Mouse (Mus musculus): ENCODE measurements at regions not wholly inside any gene's neighbourhood (a gene's known extent, or its start where the extent isn't known, plus 50 kb on each side); places are given as distances from the start of the nearest gene placed in this dataset.

DNA sequence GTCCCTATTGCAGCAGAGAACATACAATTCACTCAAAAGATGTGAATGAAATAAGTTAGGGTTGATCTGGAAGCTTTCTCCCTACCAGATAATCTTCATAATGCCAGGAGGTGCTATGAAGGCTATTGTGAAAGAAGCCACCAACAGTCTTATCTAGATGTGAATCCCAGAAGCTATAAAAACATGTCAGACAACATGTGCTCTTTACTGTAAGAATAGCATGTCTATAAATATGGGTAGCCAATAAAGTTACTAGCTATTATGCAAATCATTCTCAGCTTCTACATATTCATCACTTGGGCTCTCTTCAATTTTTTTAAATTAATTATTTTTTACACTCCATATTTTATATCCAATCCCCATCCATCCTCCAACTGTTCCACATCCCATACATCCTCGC is 434.1 kb upstream of the Zfp960 start:
- Histone ChIP-seq H3K4me3 (ENCODE audit: insufficient read depth, poor library complexity, severe bottlenecking) (no peak overlapping the region), H3K36me3 (ENCODE audit: control insufficient read depth, insufficient read depth) (no peaks in the 10 kb centered on the region), H3K79me3 (ENCODE audit: low read depth) (no peaks in the 10 kb centered on the region), H3K79me2 (ENCODE audit: control insufficient read depth, insufficient read depth) (no peaks in the 10 kb centered on the region), H3ac (ENCODE audit: control insufficient read depth, insufficient read length, low read depth) (no peak overlapping the region), H3K27me3 (ENCODE audit: control insufficient read depth, insufficient read depth, insufficient read length) (no peaks in the 10 kb centered on the region)
- TF ChIP-seq CTCF (IDR thresholded peaks at IDR 0.05; ENCODE audit: control insufficient read depth, insufficient read depth, insufficient read length) (no peak), CEBPB (IDR thresholded peaks at IDR 0.05; ENCODE audit: low read depth) (no peak), USF1 (IDR thresholded peaks at IDR 0.05; ENCODE audit: low read depth) (no peak), MYOG (IDR thresholded peaks at IDR 0.05; ENCODE audit: control insufficient read depth, extremely low read depth, insufficient read length) (no peak), FOSL1 (IDR thresholded peaks at IDR 0.05; ENCODE audit: insufficient read depth, low read length, poor library complexity, severe bottlenecking) (no peak), MAX (IDR thresholded peaks at IDR 0.05) (no peak), MYOD1 (IDR thresholded peaks at IDR 0.05; ENCODE audit: control insufficient read depth, insufficient read length, low read depth) (no peak)

DNA sequence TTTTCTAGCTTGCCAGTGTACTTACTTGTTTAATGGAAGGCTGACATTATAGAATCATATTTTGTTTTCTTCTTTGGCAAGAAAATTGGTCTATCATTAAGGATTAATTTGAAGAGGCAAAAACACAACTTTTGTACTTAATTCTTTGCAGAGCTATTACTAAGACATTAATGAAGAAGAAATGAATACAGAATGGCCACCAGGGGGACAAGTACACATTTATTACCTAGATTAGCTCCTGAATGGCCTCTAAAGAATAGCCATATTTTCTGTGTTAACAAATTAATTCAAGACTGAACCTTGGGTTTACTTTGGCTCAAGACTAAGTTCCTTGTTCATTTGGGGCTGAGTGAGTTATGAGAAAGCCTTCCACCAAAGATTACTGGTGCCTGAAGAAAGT is 430.5 kb upstream of the Zfp960 start:
- Histone ChIP-seq H3K79me2 (ENCODE audit: control insufficient read depth, insufficient read depth) (no peaks in the 10 kb centered on the region), H3K27me3 (ENCODE audit: control insufficient read depth, insufficient read depth, insufficient read length) (no peaks in the 10 kb centered on the region), H3ac (ENCODE audit: control insufficient read depth, insufficient read length, low read depth) (no peak overlapping the region), H3K79me3 (ENCODE audit: low read depth) (no peaks in the 10 kb centered on the region), H3K36me3 (ENCODE audit: control insufficient read depth, insufficient read depth) (no peaks in the 10 kb centered on the region), H3K4me3 (ENCODE audit: insufficient read depth, poor library complexity, severe bottlenecking) (no peak overlapping the region)
- TF ChIP-seq FOSL1 (IDR thresholded peaks at IDR 0.05; ENCODE audit: insufficient read depth, low read length, poor library complexity, severe bottlenecking): no peak
- no peak for TF ChIP-seq USF1 (IDR thresholded peaks at IDR 0.05; ENCODE audit: low read depth)
- no peak for TF ChIP-seq CEBPB (IDR thresholded peaks at IDR 0.05; ENCODE audit: low read depth)
- no peak for TF ChIP-seq MYOD1 (IDR thresholded peaks at IDR 0.05; ENCODE audit: control insufficient read depth, insufficient read length, low read depth)
- no peak for TF ChIP-seq MAX (IDR thresholded peaks at IDR 0.05)
- TF ChIP-seq CTCF (IDR thresholded peaks at IDR 0.05; ENCODE audit: control insufficient read depth, insufficient read depth, insufficient read length): no peak
- TF ChIP-seq MYOG (IDR thresholded peaks at IDR 0.05; ENCODE audit: control insufficient read depth, extremely low read depth, insufficient read length): no peak

DNA sequence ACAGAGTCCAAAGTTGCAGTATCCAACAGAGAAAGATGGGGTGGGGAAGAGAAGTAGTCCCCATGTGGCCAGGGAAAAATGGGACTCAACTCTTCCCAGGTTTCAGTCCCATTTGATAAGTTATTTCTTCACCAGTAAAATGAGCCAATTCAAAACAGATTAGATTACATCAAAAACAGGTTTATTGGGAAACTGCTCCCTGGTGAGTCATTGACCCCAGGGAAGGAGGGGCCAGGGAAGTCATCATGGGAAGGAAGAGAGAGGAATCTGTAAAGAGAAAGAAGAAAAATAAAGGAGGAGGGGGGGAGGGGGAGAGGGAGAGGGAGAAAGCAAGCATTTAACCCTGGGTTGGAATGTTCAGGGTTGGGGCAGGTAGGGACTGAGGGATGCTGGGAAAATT is 426.4 kb upstream of the Zfp960 start:
- TF ChIP-seq MAX (IDR thresholded peaks at IDR 0.05): no peak
- TF ChIP-seq CEBPB (IDR thresholded peaks at IDR 0.05; ENCODE audit: low read depth): peak; percentile 60
- Histone ChIP-seq H3K27me3 (ENCODE audit: control insufficient read depth, insufficient read depth, insufficient read length) (no peaks in the 10 kb centered on the region), H3ac (ENCODE audit: control insufficient read depth, insufficient read length, low read depth) (no peak overlapping the region), H3K79me2 (ENCODE audit: control insufficient read depth, insufficient read depth) (no peaks in the 10 kb centered on the region), H3K4me3 (ENCODE audit: insufficient read depth, poor library complexity, severe bottlenecking) (no peak overlapping the region), H3K36me3 (ENCODE audit: control insufficient read depth, insufficient read depth) (no peaks in the 10 kb centered on the region), H3K79me3 (ENCODE audit: low read depth) (no peaks in the 10 kb centered on the region)

DNA sequence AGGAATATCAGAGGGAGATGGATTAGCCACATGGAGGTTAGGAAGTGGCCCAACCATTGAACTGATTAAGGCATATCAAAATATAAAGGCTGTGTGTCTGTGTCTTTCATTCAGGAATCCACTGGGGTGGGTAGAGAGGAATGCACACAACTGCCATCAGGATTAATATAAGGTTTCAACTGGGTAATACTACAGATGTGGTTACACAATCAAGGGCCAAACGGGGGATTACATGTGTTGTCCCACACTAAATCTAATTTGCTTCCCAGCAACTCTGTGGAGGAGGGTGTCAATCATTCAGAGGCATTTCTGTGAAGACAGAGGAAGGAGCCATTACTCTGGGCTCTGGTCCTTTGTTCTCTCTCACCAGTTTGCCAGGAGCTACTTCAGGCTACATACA is 416.0 kb upstream of the Zfp960 start:
- no peaks in the 10 kb centered on the region for H3K79me3 ChIP-seq (ENCODE audit: low read depth)
- no peaks in the 10 kb centered on the region for H3K36me3 ChIP-seq (ENCODE audit: control insufficient read depth, insufficient read depth)
- H3ac ChIP-seq (ENCODE audit: control insufficient read depth, insufficient read length, low read depth): no peak overlapping the region
- no peak overlapping the region for H3K4me3 ChIP-seq (ENCODE audit: insufficient read depth, poor library complexity, severe bottlenecking)
- TF ChIP-seq FOSL1 (IDR thresholded peaks at IDR 0.05; ENCODE audit: insufficient read depth, low read length, poor library complexity, severe bottlenecking) (no peak), USF1 (IDR thresholded peaks at IDR 0.05; ENCODE audit: low read depth) (no peak), MYOD1 (IDR thresholded peaks at IDR 0.05; ENCODE audit: control insufficient read depth, insufficient read length, low read depth) (no peak), MAX (IDR thresholded peaks at IDR 0.05) (no peak), MYOG (IDR thresholded peaks at IDR 0.05; ENCODE audit: control insufficient read depth, extremely low read depth, insufficient read length) (no peak)
- no peaks in the 10 kb centered on the region for H3K79me2 ChIP-seq (ENCODE audit: control insufficient read depth, insufficient read depth)
- H3K27me3 ChIP-seq (ENCODE audit: control insufficient read depth, insufficient read depth, insufficient read length): no peaks in the 10 kb centered on the region

DNA sequence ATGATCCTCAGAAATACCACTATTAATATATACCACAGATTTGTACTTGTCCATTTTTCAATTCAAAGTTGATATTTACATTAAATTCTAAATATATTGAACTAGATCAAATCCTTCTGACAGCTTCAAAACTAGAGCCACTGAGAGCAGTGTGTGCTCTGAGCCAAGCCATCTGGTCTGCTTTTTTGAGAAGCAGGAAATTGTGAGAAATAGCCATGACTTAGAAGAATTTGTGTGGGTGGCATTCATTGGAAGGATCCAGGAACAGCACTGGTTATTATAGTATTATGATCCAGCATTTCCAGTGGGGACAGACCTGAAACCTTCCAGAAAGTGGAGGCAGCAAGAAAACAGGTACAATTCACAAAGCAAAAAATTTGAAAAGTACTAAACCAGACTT is 398.7 kb upstream of the Zfp960 start:
- TF ChIP-seq MYOG (IDR thresholded peaks at IDR 0.05; ENCODE audit: control insufficient read depth, extremely low read depth, insufficient read length) (no peak), CTCF (IDR thresholded peaks at IDR 0.05; ENCODE audit: control insufficient read depth, insufficient read depth, insufficient read length) (no peak), CEBPB (IDR thresholded peaks at IDR 0.05; ENCODE audit: low read depth) (no peak), MYOD1 (IDR thresholded peaks at IDR 0.05; ENCODE audit: control insufficient read depth, insufficient read length, low read depth) (no peak), FOSL1 (IDR thresholded peaks at IDR 0.05; ENCODE audit: insufficient read depth, low read length, poor library complexity, severe bottlenecking) (no peak)
- no peaks in the 10 kb centered on the region for H3K27me3 ChIP-seq (ENCODE audit: control insufficient read depth, insufficient read depth, insufficient read length)

DNA sequence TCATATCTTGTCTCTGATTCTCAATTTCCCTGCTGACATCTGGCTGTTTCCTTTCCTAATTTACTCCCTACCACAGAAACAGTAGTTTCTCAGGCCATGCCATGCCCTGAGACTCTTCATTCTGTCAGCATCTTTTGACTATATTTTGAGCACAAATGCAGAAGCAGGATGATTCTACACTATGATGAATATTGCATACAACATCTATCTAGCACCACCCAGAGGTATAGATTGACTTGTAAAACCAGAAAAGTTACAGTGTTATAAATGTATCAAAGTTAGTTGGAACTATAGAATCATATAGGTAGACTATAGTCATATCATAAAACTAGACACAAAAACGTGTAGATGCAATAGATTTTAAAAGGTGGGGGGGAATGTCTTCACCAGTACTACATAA is 396.3 kb upstream of the Zfp960 start:
- H3K79me3 ChIP-seq (ENCODE audit: low read depth): no peaks in the 10 kb centered on the region
- no peak overlapping the region for H3K4me3 ChIP-seq (ENCODE audit: insufficient read depth, poor library complexity, severe bottlenecking)
- TF ChIP-seq FOSL1 (IDR thresholded peaks at IDR 0.05; ENCODE audit: insufficient read depth, low read length, poor library complexity, severe bottlenecking): no peak
- TF ChIP-seq CEBPB (IDR thresholded peaks at IDR 0.05; ENCODE audit: low read depth): no peak
- no peak for TF ChIP-seq MYOG (IDR thresholded peaks at IDR 0.05; ENCODE audit: control insufficient read depth, extremely low read depth, insufficient read length)
- TF ChIP-seq USF1 (IDR thresholded peaks at IDR 0.05; ENCODE audit: low read depth): no peak
- TF ChIP-seq MAX (IDR thresholded peaks at IDR 0.05): no peak
- TF ChIP-seq CTCF (IDR thresholded peaks at IDR 0.05; ENCODE audit: control insufficient read depth, insufficient read depth, insufficient read length): no peak
- TF ChIP-seq MYOD1 (IDR thresholded peaks at IDR 0.05; ENCODE audit: control insufficient read depth, insufficient read length, low read depth): no peak
- no peaks in the 10 kb centered on the region for H3K79me2 ChIP-seq (ENCODE audit: control insufficient read depth, insufficient read depth)
- H3ac ChIP-seq (ENCODE audit: control insufficient read depth, insufficient read length, low read depth): no peak overlapping the region
- no peaks in the 10 kb centered on the region for H3K36me3 ChIP-seq (ENCODE audit: control insufficient read depth, insufficient read depth)
- no peaks in the 10 kb centered on the region for H3K27me3 ChIP-seq (ENCODE audit: control insufficient read depth, insufficient read depth, insufficient read length)

More for the DNA sequence above, 398.7 kb upstream of the Zfp960 start:
- Histone ChIP-seq H3K36me3 (ENCODE audit: control insufficient read depth, insufficient read depth) (no peaks in the 10 kb centered on the region), H3K79me2 (ENCODE audit: control insufficient read depth, insufficient read depth) (no peaks in the 10 kb centered on the region), H3ac (ENCODE audit: control insufficient read depth, insufficient read length, low read depth) (no peak overlapping the region), H3K79me3 (ENCODE audit: low read depth) (no peaks in the 10 kb centered on the region), H3K4me3 (ENCODE audit: insufficient read depth, poor library complexity, severe bottlenecking) (no peak overlapping the region)
